Mouse (Mus musculus): ENCODE results near the gene Chrna7. TPM values are rescaled to one million over a fixed set of nuclear protein-coding genes. Genes with fewer than 3 reads are reported as not detected.
A peak's percentile ranks its signal among the peaks of the same experiment; 100 is the strongest.

The Chrna7 gene
- polyA plus RNA-seq, 1 experiment from 2014 or later, result 4.6 TPM

GRCm38 (mm10) chr7:63162272-63162864, 50.0 kb downstream of the Chrna7 start:
- 42% methylated on average over 7 of the region's 7 CpGs for WGBS
- peak; percentile 69 for ATAC-seq (ENCODE audit: low FRiP score, low read depth)

DNA sequence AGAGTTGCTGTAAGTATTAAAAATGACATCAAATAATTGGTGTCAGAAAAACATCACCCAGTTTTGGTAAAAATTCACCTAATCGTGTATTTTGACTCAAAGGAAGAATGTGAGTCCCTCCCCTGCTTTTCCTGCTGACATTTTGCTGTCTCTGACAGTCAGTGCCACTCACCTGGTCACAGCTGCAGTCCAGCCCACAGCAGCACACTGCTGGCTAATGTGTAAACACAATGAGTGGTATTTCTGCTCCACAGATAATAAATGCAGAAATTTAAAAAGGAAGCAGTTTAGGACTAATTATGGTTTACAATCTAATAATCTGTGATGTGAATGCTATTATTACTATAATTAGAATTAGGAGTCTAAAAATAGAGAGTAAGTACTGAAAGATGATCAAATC, 59.1 kb downstream of the Chrna7 start:
- H3K4me3 ChIP-seq, result no peak overlapping the region
- H3K9ac ChIP-seq (replicated peaks), result no peak overlapping the region
- H3K9me3 ChIP-seq, result no peaks in the 10 kb centered on the region
- no peak overlapping the region for H3K27ac ChIP-seq (replicated peaks)
- ATAC-seq (ENCODE audit: low FRiP score, low read depth), result no peak
- H3K4me2 ChIP-seq (replicated peaks), result no peak overlapping the region
- WGBS, result 62% methylated on average over 1 of the region's 1 CpGs
- H3K36me3 ChIP-seq, result no peaks in the 10 kb centered on the region
- no peaks in the 10 kb centered on the region for H3K4me1 ChIP-seq
- no peaks in the 10 kb centered on the region for H3K27me3 ChIP-seq

More at GRCm38 (mm10) chr7:63162272-63162864, 50.0 kb downstream of the Chrna7 start:
- Histone ChIP-seq H3K9me3 (no peaks in the 10 kb centered on the region), H3K4me3 (no peak overlapping the region), H3K4me1 (peaks cover 3% of the 10 kb centered on the region; the same call in 1 of the 2 replicates), H3K36me3 (no peaks in the 10 kb centered on the region), H3K9ac (replicated peaks) (no peak overlapping the region), H3K4me2 (replicated peaks) (no peak overlapping the region), H3K27ac (replicated peaks) (no peak overlapping the region), H3K27me3 (no peaks in the 10 kb centered on the region)

- Histone ChIP-seq H3K4me3 (no peak overlapping the region), H3K36me3 (no peaks in the 10 kb centered on the region), H3K27ac (replicated peaks) (no peak overlapping the region), H3K4me2 (replicated peaks) (no peak overlapping the region), H3K9me3 (no peaks in the 10 kb centered on the region), H3K4me1 (no peaks in the 10 kb centered on the region), H3K9ac (replicated peaks) (no peak overlapping the region), H3K27me3 (no peaks in the 10 kb centered on the region)
- no peak for ATAC-seq (ENCODE audit: low FRiP score, low read depth)
- 81% methylated on average over 3 of the region's 3 CpGs for WGBS
These were observed 63.6 kb downstream of the Chrna7 start for GRCm38 (mm10) chr7:63148740-63149139.

DNA sequence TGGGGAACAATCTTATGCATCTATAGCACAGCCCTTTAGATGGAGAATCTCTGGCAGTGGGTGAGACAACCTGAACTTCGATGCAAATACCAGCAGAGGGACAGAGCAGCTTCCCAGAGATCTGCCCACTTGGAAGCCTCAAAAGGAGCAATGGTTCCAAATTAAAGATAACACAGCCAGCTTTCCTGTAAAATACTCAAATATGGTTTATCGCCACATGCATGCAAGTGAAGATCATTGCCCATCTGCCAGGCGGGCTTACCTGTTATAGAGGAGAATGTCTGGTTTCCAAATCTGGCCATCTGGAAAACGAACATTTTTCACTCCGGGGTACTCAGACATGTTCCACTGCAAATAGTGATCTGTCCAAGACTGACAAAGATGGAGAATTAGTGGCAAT, 64.0 kb downstream of the Chrna7 start:
- no peak for ATAC-seq (ENCODE audit: low FRiP score, low read depth)
- H3K36me3 ChIP-seq, result no peaks in the 10 kb centered on the region
- 90% methylated on average over 5 of the region's 5 CpGs for WGBS

GRCm38 (mm10) chr7:63122547-63122946, 89.8 kb downstream of the Chrna7 start:
- H3K4me1 ChIP-seq, result no peaks in the 10 kb centered on the region
- WGBS, result 69% methylated on average over 2 of the region's 2 CpGs

More for the DNA sequence above, 64.0 kb downstream of the Chrna7 start:
- Histone ChIP-seq H3K9me3 (no peaks in the 10 kb centered on the region), H3K4me2 (replicated peaks) (no peak overlapping the region), H3K4me3 (no peak overlapping the region), H3K27me3 (no peaks in the 10 kb centered on the region), H3K9ac (replicated peaks) (no peak overlapping the region), H3K4me1 (no peaks in the 10 kb centered on the region), H3K27ac (replicated peaks) (no peak overlapping the region)

DNA sequence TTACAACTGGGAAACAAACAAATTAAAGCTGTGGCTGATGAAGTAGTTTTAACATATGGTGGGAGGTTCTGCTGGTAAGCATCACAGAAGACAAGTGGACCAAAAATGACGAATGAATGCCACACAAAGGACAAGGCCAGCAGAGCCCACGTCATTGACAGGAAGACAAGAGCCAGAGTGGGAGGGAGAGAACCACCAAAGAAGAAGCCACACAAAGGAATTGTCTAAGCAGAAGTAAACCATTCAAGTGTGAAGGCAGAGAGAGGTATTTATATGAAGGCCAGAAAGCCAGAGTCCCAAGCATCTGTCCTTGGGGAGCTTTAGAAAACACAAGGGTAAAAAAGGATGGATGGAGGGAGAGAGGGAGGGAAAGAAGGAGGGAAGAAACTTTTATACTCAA, 98.7 kb downstream of the Chrna7 start:
- Histone ChIP-seq H3K4me2 (replicated peaks) (no peak overlapping the region), H3K9ac (replicated peaks) (no peak overlapping the region), H3K36me3 (no peaks in the 10 kb centered on the region), H3K4me1 (peaks cover 6% of the 10 kb centered on the region; the same call in 1 of the 2 replicates), H3K27me3 (no peaks in the 10 kb centered on the region), H3K27ac (replicated peaks) (no peak overlapping the region), H3K4me3 (no peak overlapping the region), H3K9me3 (no peaks in the 10 kb centered on the region)
- 0 out of 2 replicates have a peak, but pooled peaks have one; percentile 30 for ATAC-seq (ENCODE audit: low FRiP score, low read depth)
- WGBS, result 3% methylated on average over 2 of the region's 2 CpGs

More at GRCm38 (mm10) chr7:63122547-63122946, 89.8 kb downstream of the Chrna7 start:
- H3K27me3 ChIP-seq, result no peaks in the 10 kb centered on the region
- H3K9ac ChIP-seq (replicated peaks), result no peak overlapping the region
- H3K4me3 ChIP-seq, result no peak overlapping the region
- no peak for ATAC-seq (ENCODE audit: low FRiP score, low read depth)
- H3K9me3 ChIP-seq, result no peaks in the 10 kb centered on the region
- no peak overlapping the region for H3K27ac ChIP-seq (replicated peaks)
- no peak overlapping the region for H3K4me2 ChIP-seq (replicated peaks)
- no peaks in the 10 kb centered on the region for H3K36me3 ChIP-seq

- Histone ChIP-seq H3K27ac (replicated peaks) (no peak overlapping the region), H3K36me3 (no peaks in the 10 kb centered on the region), H3K4me2 (replicated peaks) (no peak overlapping the region), H3K4me1 (peaks cover 6% of the 10 kb centered on the region; the same call in 1 of the 2 replicates), H3K9me3 (no peaks in the 10 kb centered on the region), H3K27me3 (no peaks in the 10 kb centered on the region), H3K4me3 (no peak overlapping the region), H3K9ac (replicated peaks) (no peak overlapping the region)
- 74% methylated on average over 2 of the region's 2 CpGs for WGBS
- ATAC-seq (ENCODE audit: low FRiP score, low read depth), result no peak
These were observed 99.1 kb downstream of the Chrna7 start for GRCm38 (mm10) chr7:63113252-63113651.

DNA sequence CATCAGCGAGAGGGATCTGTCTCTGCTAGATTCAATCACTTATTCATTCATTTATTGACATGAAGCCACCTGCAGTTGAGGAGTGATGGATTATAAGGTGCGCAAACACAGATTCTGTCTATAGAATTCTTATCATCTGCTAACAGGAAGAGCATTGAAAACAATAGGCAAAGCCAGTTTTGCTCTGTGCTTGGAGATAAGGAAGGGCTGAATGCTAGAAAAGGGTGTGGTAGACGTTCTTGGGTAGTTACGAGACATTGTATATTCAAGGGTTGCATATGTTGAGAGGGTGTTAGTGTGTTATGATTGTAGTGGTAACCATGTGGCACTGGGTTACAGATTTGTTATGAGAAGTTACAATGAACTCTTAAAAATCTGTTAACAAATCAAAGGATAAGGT, 103.0 kb downstream of the Chrna7 start:
- H3K4me2 ChIP-seq (replicated peaks), result no peak overlapping the region
- peaks cover 6% of the 10 kb centered on the region; the same call in 1 of the 2 replicates for H3K4me1 ChIP-seq
- H3K4me3 ChIP-seq, result no peak overlapping the region
- no peak for ATAC-seq (ENCODE audit: low FRiP score, low read depth)
- no peaks in the 10 kb centered on the region for H3K36me3 ChIP-seq
- H3K9me3 ChIP-seq, result no peaks in the 10 kb centered on the region
- no peak overlapping the region for H3K27ac ChIP-seq (replicated peaks)
- H3K9ac ChIP-seq (replicated peaks), result no peak overlapping the region
- no peaks in the 10 kb centered on the region for H3K27me3 ChIP-seq
- WGBS, result 82% methylated on average over 4 of the region's 4 CpGs

DNA sequence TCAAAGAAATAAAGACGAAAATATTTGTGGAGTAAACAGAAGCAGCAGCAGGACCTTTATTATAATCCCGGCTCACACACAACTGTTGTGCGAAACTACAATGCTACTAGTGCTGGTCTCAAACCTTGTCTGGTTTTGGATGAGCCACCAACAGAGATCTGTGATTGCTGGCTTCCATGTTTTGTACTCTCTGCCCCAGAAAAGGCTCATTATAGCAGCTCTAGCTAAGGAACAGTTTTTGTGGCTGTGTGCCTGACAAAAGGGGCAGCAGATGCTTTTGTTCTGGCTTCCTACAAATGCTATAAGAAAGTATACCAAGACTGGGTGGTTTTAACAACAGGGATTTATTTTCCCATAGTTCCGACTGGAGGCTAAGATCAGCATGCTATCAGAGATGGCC, 126.4 kb downstream of the Chrna7 start:
- Histone ChIP-seq H3K9me3 (no peaks in the 10 kb centered on the region), H3K4me1 (peaks cover 5% of the 10 kb centered on the region), H3K27ac (replicated peaks) (no peak overlapping the region), H3K9ac (replicated peaks) (no peak overlapping the region), H3K27me3 (no peaks in the 10 kb centered on the region), H3K36me3 (no peaks in the 10 kb centered on the region), H3K4me3 (no peak overlapping the region), H3K4me2 (replicated peaks) (no peak overlapping the region)
- no peak for ATAC-seq (ENCODE audit: low FRiP score, low read depth)
- WGBS, result 85% methylated on average over 4 of the region's 4 CpGs

- WGBS, result 0% methylated on average over 1 of the region's 1 CpGs
- Histone ChIP-seq H3K27me3 (no peaks in the 10 kb centered on the region), H3K27ac (replicated peaks) (no peak overlapping the region), H3K9me3 (no peaks in the 10 kb centered on the region), H3K4me3 (no peak overlapping the region), H3K4me2 (replicated peaks) (no peak overlapping the region), H3K36me3 (no peaks in the 10 kb centered on the region), H3K9ac (replicated peaks) (no peak overlapping the region), H3K4me1 (peaks cover 5% of the 10 kb centered on the region)
- ATAC-seq (ENCODE audit: low FRiP score, low read depth), result peak; percentile 27; the same call in 1 of the 2 replicates
These were observed 127.9 kb downstream of the Chrna7 start for GRCm38 (mm10) chr7:63084351-63085003.

GRCm38 (mm10) chr7:63060996-63061395, 151.4 kb downstream of the Chrna7 start:
- no peaks in the 10 kb centered on the region for H3K27me3 ChIP-seq
- no peak overlapping the region for H3K27ac ChIP-seq (replicated peaks)
- H3K9ac ChIP-seq (replicated peaks), result no peak overlapping the region
- ATAC-seq (ENCODE audit: low FRiP score, low read depth), result no peak
- H3K36me3 ChIP-seq, result no peaks in the 10 kb centered on the region
- no peak overlapping the region for H3K4me2 ChIP-seq (replicated peaks)
- WGBS, result 82% methylated on average over 2 of the region's 2 CpGs
- H3K4me1 ChIP-seq, result no peaks in the 10 kb centered on the region
- no peaks in the 10 kb centered on the region for H3K9me3 ChIP-seq
- H3K4me3 ChIP-seq, result no peak overlapping the region
